Mouse (Mus musculus): ENCODE results near the gene Sspn. TPM values are rescaled to one million over a fixed set of nuclear protein-coding genes. Genes with fewer than 3 reads are reported as not detected.

The Sspn gene
- polyA plus RNA-seq, 1 experiment from 2014 or later: 4.6 TPM

GRCm38 (mm10) chr6:145992985-145993384, 61.5 kb downstream of the Sspn start:
- WGBS: 94% methylated on average over 10 of the region's 10 CpGs
- Histone ChIP-seq H3K4me1 (peaks cover 2% of the 10 kb centered on the region), H3K36me3 (no peaks in the 10 kb centered on the region), H3K4me3 (no peak overlapping the region), H3K27me3 (ENCODE audit: low read depth, poor library complexity, severe bottlenecking) (no peaks in the 10 kb centered on the region), H3K9me3 (replicated peaks) (no peaks in the 10 kb centered on the region), H3K27ac (no peak overlapping the region)
- DNase-seq (ENCODE audit: low spot score): no peak

DNA sequence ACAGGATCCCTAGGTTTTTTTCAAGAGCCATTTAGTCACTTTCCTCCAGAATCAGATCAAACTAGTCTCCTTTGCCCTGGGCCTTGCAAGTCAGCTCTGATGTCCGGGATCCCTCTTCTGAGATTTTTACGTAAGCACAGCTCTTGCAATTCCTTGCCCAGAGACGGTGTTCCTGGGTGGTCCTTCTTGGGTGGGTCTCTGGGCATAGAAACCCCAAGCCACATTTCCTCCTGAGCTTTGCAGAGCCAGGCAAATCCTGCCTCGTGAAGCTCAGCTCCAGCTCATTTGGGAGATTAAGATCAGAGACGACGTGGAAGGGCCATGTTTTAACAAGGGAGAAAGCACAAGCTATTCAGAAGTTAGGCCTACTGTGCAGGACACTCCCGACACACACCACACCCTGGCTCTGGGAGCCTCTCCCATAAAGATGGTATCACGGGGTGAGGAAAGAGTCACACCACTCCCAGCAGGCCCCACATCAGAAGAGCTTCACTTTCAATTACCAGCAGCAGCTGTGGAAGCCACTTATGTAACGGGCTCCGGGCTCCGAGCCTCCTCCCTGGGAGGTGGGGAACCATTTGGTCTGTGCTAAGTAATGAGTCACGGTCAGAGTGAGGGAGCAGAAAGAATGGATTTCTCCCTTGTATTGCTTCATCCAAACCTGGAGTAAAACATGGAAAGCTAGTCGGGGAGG, 67.0 kb downstream of the Sspn start:
- H3K27me3 ChIP-seq (ENCODE audit: low read depth, poor library complexity, severe bottlenecking): 0 out of 2 replicates have a peak, but pooled peaks cover 6% of the 10 kb centered on the region
- H3K9me3 ChIP-seq (replicated peaks): no peaks in the 10 kb centered on the region
- 15% methylated on average over 13 of the region's 13 CpGs for WGBS
- peaks cover 16% of the 10 kb centered on the region for H3K4me1 ChIP-seq
- peak; percentile 47 for DNase-seq (ENCODE audit: low spot score)
- H3K36me3 ChIP-seq: no peaks in the 10 kb centered on the region
- peak overlapping the region; percentile 73 for H3K27ac ChIP-seq
- H3K4me3 ChIP-seq: no peak overlapping the region

GRCm38 (mm10) chr6:146000767-146001166, 69.3 kb downstream of the Sspn start:
- Histone ChIP-seq H3K9me3 (replicated peaks) (no peaks in the 10 kb centered on the region), H3K4me3 (no peak overlapping the region), H3K36me3 (no peaks in the 10 kb centered on the region), H3K27me3 (ENCODE audit: low read depth, poor library complexity, severe bottlenecking) (0 out of 2 replicates have a peak, but pooled peaks cover 6% of the 10 kb centered on the region), H3K27ac (no peak overlapping the region), H3K4me1 (peaks cover 26% of the 10 kb centered on the region)
- 92% methylated on average over 1 of the region's 1 CpGs for WGBS
- no peak for DNase-seq (ENCODE audit: low spot score)

- Histone ChIP-seq H3K27me3 (ENCODE audit: low read depth, poor library complexity, severe bottlenecking) (0 out of 2 replicates have a peak, but pooled peaks cover 6% of the 10 kb centered on the region), H3K36me3 (no peaks in the 10 kb centered on the region), H3K4me1 (peaks cover 26% of the 10 kb centered on the region), H3K4me3 (no peak overlapping the region), H3K27ac (no peak overlapping the region), H3K9me3 (replicated peaks) (no peaks in the 10 kb centered on the region)
- WGBS: 91% methylated on average over 22 of the region's 22 CpGs
- no peak for DNase-seq (ENCODE audit: low spot score)
Measured at GRCm38 (mm10) chr6:146001396-146002191, 70.2 kb downstream of the Sspn start.

DNA sequence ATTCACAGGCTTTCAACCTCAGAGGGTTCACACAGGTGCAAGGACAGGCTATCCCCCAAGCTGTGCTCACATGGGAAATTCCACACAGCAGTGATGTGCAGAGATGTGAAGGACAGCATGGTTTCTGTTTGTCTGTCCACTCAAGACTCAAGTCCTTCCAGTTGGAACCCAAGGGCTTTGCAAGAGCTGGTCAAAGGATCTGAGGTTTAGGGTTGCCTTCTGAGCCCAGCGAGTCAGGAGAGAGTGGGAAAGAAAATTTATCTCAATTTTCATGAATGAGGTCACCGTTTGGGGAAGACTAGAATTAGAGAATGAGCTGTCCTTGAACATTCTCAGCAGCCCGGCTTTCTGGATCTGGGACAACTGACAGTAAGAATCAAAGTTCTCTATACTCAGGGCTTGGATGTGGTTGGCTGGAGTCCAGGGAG, 72.7 kb downstream of the Sspn start:
- no peaks in the 10 kb centered on the region for H3K9me3 ChIP-seq (replicated peaks)
- no peak overlapping the region for H3K4me3 ChIP-seq
- H3K4me1 ChIP-seq: peaks cover 14% of the 10 kb centered on the region; the same call in 1 of the 2 replicates
- DNase-seq (ENCODE audit: low spot score): no peak
- no peaks in the 10 kb centered on the region for H3K36me3 ChIP-seq
- 0 out of 2 replicates have a peak, but pooled peaks cover 6% of the 10 kb centered on the region for H3K27me3 ChIP-seq (ENCODE audit: low read depth, poor library complexity, severe bottlenecking)
- WGBS: 89% methylated on average over 3 of the region's 3 CpGs
- H3K27ac ChIP-seq: no peak overlapping the region

DNA sequence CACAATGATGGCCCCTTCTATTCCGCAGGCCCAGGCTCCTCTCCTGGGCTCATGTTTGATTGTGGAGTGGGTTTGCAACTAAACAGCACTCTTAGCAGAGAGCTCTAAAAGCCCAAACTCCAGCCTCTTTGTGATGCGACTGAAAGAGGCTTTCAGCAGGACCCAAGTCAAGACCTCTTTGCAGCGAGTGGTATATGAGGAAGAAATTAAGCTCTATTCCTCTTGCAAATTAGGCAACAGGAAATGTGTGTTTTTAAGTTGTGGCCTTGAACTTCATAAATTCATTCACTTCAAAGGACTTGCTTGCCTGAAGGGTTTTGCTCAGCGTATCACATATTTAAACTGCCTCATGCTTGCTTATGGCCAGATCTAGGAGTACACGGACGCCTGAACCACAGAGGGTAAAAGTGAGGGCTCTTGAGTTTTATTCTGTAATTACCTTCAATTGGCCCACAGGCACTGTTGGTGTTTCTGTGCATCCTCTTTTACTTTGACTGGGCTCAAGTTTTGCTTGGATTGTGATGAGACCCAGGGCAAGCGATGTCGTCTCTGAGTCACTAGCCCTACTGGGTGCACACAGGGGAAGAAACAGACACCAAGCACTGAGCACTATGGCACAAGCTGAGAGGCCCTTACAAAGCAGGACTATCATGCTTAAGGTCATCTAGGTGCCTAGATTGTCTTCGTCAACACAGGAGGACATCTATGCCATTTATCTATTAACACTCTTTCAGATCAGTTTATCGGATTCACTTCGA, 73.9 kb downstream of the Sspn start:
- Histone ChIP-seq H3K4me1 (0 out of 2 replicates have a peak, but pooled peaks cover 14% of the 10 kb centered on the region), H3K27ac (no peak overlapping the region), H3K4me3 (no peak overlapping the region), H3K9me3 (replicated peaks) (no peaks in the 10 kb centered on the region), H3K36me3 (no peaks in the 10 kb centered on the region), H3K27me3 (ENCODE audit: low read depth, poor library complexity, severe bottlenecking) (no peaks in the 10 kb centered on the region)
- 79% methylated on average over 11 of the region's 11 CpGs for WGBS
- DNase-seq (ENCODE audit: low spot score): no peak

DNA sequence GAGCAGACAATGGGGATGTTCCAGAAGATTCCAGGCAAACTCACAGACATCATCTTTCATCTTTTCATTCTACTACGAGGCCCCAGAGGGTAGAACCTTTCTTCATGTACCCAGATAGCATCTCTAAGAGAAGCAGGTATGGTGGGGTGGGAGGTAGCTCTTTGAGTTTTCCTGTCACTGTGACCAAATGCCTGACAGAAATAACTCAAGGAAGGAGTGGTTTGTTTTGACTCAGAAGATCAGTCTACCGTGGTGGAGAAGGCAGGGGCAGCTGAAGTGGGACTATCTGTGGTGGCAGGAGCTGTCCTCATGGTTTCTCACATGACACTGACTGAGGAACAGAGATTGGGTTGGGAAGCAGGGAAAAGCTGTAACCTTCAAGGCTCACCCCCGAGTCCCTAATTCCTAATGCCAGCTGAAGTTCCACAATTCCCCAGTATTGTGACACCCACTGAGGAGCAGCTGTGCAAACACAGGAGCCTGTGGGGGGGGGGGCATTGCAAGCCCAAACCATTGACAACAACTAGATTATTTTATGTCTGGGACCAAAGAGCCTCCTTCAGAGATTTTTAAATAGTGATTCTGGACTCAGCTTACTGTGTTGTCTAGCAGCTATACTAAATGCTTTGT, 74.6 kb downstream of the Sspn start:
- Histone ChIP-seq H3K9me3 (replicated peaks) (no peaks in the 10 kb centered on the region), H3K27ac (no peak overlapping the region), H3K27me3 (ENCODE audit: low read depth, poor library complexity, severe bottlenecking) (no peaks in the 10 kb centered on the region), H3K36me3 (no peaks in the 10 kb centered on the region), H3K4me3 (no peak overlapping the region), H3K4me1 (0 out of 2 replicates have a peak, but pooled peaks cover 17% of the 10 kb centered on the region)
- no peak for DNase-seq (ENCODE audit: low spot score)
- 76% methylated on average over 3 of the region's 3 CpGs for WGBS

DNA sequence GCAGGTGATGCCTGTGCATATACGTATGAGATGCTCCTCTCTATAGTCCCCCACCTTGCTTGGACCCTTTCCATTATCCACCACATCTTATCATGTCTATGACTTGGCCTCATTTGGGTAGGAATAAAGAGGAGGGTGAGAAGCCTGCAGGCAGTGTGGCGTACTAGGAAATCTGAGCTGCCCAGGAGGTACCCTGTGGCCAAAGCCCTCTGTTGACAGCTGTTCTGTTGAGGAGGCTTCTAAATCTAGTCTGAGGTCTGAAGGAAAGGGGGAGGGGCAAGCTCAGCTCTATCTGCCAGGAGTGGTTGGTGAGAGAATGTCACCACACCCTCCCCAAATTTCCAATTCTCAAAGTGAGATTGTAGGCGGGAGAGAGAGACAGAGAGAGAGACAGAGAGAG, 75.3 kb downstream of the Sspn start:
- DNase-seq (ENCODE audit: low spot score): no peak

GRCm38 (mm10) chr6:146008450-146008981, 77.1 kb downstream of the Sspn start:
- Histone ChIP-seq H3K27me3 (ENCODE audit: low read depth, poor library complexity, severe bottlenecking) (no peaks in the 10 kb centered on the region), H3K27ac (no peak overlapping the region), H3K36me3 (no peaks in the 10 kb centered on the region), H3K9me3 (replicated peaks) (no peaks in the 10 kb centered on the region), H3K4me3 (no peak overlapping the region), H3K4me1 (peaks cover 27% of the 10 kb centered on the region; the same call in 1 of the 2 replicates)
- 76% methylated on average over 5 of the region's 5 CpGs for WGBS
- no peak for DNase-seq (ENCODE audit: low spot score)

More for the DNA sequence above, 75.3 kb downstream of the Sspn start:
- Histone ChIP-seq H3K27ac (no peak overlapping the region), H3K9me3 (replicated peaks) (no peaks in the 10 kb centered on the region), H3K36me3 (no peaks in the 10 kb centered on the region), H3K4me1 (0 out of 2 replicates have a peak, but pooled peaks cover 17% of the 10 kb centered on the region), H3K27me3 (ENCODE audit: low read depth, poor library complexity, severe bottlenecking) (no peaks in the 10 kb centered on the region), H3K4me3 (no peak overlapping the region)
- WGBS: 69% methylated on average over 3 of the region's 3 CpGs

DNA sequence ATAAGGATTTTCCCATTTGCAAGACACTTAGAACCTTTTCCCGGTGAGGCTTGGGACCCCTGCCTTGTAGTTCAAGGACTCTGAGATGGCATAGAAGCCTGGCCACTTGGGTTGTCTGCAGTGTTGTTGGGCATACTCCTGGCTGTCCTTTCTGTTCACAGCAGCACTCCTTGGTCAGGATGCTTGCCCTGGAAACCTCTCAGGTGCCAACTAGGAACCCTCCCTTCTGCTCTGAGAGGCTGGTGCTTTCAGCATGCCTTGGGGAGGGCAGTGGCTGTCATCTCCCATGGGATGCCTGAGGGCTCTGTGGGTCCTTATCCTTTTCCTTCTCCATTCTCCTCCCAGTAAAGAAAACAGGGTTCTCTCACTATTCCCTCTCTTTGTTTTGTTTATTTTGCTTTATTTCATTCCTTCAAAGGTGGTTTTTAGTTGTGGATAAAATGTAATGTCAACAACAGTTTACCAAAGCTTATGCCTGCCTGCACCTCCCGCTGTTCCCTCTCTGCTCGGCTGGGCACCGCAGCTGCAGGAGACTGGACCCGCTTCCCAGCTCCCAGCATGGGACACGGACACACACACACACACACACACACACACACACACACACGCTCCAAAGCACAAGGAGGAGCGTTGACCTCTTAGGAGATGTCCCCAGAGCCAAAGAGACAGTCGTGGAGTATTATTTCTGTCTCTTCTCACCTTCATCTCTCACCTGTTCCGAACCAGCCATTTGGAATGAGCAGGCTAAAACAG, 77.9 kb downstream of the Sspn start:
- 77% methylated on average over 10 of the region's 10 CpGs for WGBS
- Histone ChIP-seq H3K27ac (no peak overlapping the region), H3K36me3 (no peaks in the 10 kb centered on the region), H3K4me1 (peaks cover 27% of the 10 kb centered on the region; the same call in 1 of the 2 replicates), H3K9me3 (replicated peaks) (no peaks in the 10 kb centered on the region), H3K27me3 (ENCODE audit: low read depth, poor library complexity, severe bottlenecking) (no peaks in the 10 kb centered on the region), H3K4me3 (no peak overlapping the region)
- DNase-seq (ENCODE audit: low spot score): no peak

DNA sequence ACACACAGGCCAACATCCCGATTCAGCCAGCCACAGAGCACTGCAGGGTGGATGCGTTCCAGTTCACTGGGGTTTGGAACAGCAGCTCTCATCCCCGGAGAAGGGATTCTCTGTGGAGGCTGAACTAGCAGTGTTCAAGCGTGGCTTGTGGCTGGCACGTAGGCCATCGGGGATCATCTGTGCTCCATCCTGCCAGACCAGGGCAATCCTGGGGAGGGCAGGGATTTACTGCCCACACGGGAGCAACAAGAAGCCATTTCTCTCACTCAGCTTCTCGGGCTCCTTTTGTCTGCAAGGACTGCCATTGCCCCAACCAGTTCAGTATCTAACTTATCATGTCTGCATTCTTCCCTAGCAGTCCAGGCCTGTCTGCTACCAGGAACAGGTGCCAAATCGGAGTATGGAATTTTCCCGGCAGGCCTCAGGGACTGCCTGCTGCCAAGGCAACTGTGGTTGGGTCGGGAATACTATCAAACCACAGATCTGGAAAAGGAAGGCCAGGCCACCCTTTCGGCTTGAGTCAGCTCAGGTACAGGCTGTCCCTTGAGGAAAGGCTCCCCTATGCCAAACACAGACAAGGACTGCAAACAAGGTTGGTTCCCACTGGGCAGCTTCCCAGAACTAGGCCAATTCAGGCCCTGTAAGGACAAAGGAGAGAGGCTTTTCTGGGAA, 78.8 kb downstream of the Sspn start:
- no peak overlapping the region for H3K4me3 ChIP-seq
- 80% methylated on average over 12 of the region's 12 CpGs for WGBS
- peaks cover 21% of the 10 kb centered on the region; the same call in 1 of the 2 replicates for H3K4me1 ChIP-seq
- no peak for DNase-seq (ENCODE audit: low spot score)
- H3K36me3 ChIP-seq: no peaks in the 10 kb centered on the region
- peak overlapping the region; percentile 46; the same call in 1 of the 2 replicates for H3K27ac ChIP-seq
- H3K27me3 ChIP-seq (ENCODE audit: low read depth, poor library complexity, severe bottlenecking): no peaks in the 10 kb centered on the region
- no peaks in the 10 kb centered on the region for H3K9me3 ChIP-seq (replicated peaks)

Data from limb, embryonic 10.5 days (tissue).